Mouse (Mus musculus): ENCODE measurements around the gene Fetub. TPM values are rescaled to one million over a fixed set of nuclear protein-coding genes. Genes with fewer than 3 reads are reported as not detected.

The Fetub gene
- total RNA-seq (2021), result under 1 TPM in 1 of 2 experiments, not detected in 1; 0.48 TPM
- long read RNA-seq, experiment 1, result 0 reads
- long read RNA-seq, experiment 2, result 0 reads

GRCm38 (mm10) chr16:22918034-22918433 is at the start of gene Fetub:
Gene Fetub (plus strand): TSS chr16:22918334.
- no peak for DNase-seq (ENCODE audit: low spot score in 2 of 2)

GRCm38 (mm10) chr16:22872397-22872796 is 45.7 kb upstream of the Fetub start:
- no peak for DNase-seq (ENCODE audit: low spot score in 2 of 2)

GRCm38 (mm10) chr16:22873369-22873768 is 44.8 kb upstream of the Fetub start:
- DNase-seq (ENCODE audit: low spot score in 2 of 2), result peak; percentile 11 to 37

- DNase-seq (ENCODE audit: low spot score in 2 of 2), result peak; percentile 22 to 51
Observed at GRCm38 (mm10) chr16:22876218-22877043, 41.7 kb upstream of the Fetub start.

GRCm38 (mm10) chr16:22877660-22878390 is 40.3 kb upstream of the Fetub start:
- peak; percentile 22 to 36 for DNase-seq (ENCODE audit: low spot score in 2 of 2)

- no peak for DNase-seq (ENCODE audit: low spot score in 2 of 2)
Observed at GRCm38 (mm10) chr16:22878716-22879115, 39.4 kb upstream of the Fetub start.

GRCm38 (mm10) chr16:22879945-22880595 is 38.1 kb upstream of the Fetub start:
- no peak for DNase-seq (ENCODE audit: low spot score in 2 of 2)

GRCm38 (mm10) chr16:22880900-22881299 is 37.2 kb upstream of the Fetub start:
- DNase-seq (ENCODE audit: low spot score in 2 of 2), result no peak

- no peak for DNase-seq (ENCODE audit: low spot score in 2 of 2)
Observed at GRCm38 (mm10) chr16:22881487-22881886, 36.6 kb upstream of the Fetub start.

- DNase-seq (ENCODE audit: low spot score in 2 of 2), result no peak
Observed at GRCm38 (mm10) chr16:22883441-22883840, 34.7 kb upstream of the Fetub start.

- DNase-seq (ENCODE audit: low spot score in 2 of 2), result no peak
Observed at GRCm38 (mm10) chr16:22885356-22885755, 32.8 kb upstream of the Fetub start.

GRCm38 (mm10) chr16:22886726-22887125 is 31.4 kb upstream of the Fetub start:
- DNase-seq (ENCODE audit: low spot score in 2 of 2), result no peak

GRCm38 (mm10) chr16:22888835-22889234 is 29.3 kb upstream of the Fetub start:
- DNase-seq (ENCODE audit: low spot score in 2 of 2), result no peak

GRCm38 (mm10) chr16:22889716-22890115 is 28.4 kb upstream of the Fetub start:
- no peak for DNase-seq (ENCODE audit: low spot score in 2 of 2)

- DNase-seq (ENCODE audit: low spot score in 2 of 2), result no peak
Observed at GRCm38 (mm10) chr16:22890683-22891510, 27.2 kb upstream of the Fetub start, which contains the start of gene Ahsg. Gene Ahsg (plus strand): TSS chr16:22891277.

- DNase-seq (ENCODE audit: low spot score in 2 of 2), result no peak
Observed at GRCm38 (mm10) chr16:22891733-22892154, 26.4 kb upstream of the Fetub start.

- DNase-seq (ENCODE audit: low spot score in 2 of 2), result no peak
Observed at GRCm38 (mm10) chr16:22894095-22894494, 24.0 kb upstream of the Fetub start.

GRCm38 (mm10) chr16:22896618-22897017 is 21.5 kb upstream of the Fetub start:
- no peak for DNase-seq (ENCODE audit: low spot score in 2 of 2)

- DNase-seq (ENCODE audit: low spot score in 2 of 2), result no peak
Observed at GRCm38 (mm10) chr16:22899346-22899745, 18.8 kb upstream of the Fetub start.

- DNase-seq (ENCODE audit: low spot score in 2 of 2), result no peak
Observed at GRCm38 (mm10) chr16:22899866-22900570, 18.1 kb upstream of the Fetub start.

Data from layer of hippocampus, postnatal 14 days (tissue).